Mouse (Mus musculus) monocyte, adult 5-6 weeks (primary cell): ENCODE results near the gene C8a. TPM values are rescaled to one million over a fixed set of nuclear protein-coding genes. Genes with fewer than 3 reads are reported as not detected.

ENCODE experiments used
- ATAC-seq: fragments of 153-309, 156-312 bp; replicated peaks from 2 replicates; pipeline ENCODE4 v1.8.0; 2017; ENCODE audit warnings: mild to moderate bottlenecking; ENCODE audit not compliant: low TSS enrichment, insufficient number of reproducible peaks, severe bottlenecking, poor library complexity, low FRiP score
- total RNA-seq: library from RNA; stranded (forward); fragments of 200-1000, 200-491, 200-594 nt; gene quantifications from 3 replicates; pipeline ENCODE4 v1.2.3, GENCODE M21; 2017

C8a gene
- total RNA-seq, 1 experiment from 2014 or later = not detected

DNA sequence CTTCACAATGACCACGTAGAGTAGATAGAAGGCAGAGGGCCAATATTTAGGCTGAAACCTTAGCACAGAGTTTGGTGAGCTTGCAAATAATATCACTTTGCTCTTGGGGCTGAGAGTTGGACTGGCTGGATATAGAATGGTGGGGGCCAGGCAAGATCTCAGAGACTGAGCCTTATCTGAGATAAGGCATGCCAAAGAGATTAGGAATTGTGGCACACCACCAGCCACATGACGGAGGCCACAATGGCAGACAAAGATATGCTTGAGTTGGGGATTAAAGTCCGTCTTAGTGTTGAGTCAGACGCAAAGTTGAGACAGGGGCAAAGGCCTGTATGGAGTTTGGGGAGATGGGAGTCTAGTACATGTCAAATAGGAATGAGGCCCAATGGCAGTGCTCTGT lies 84.1 kb downstream of the C8a start:
- ATAC-seq = no peak

DNA sequence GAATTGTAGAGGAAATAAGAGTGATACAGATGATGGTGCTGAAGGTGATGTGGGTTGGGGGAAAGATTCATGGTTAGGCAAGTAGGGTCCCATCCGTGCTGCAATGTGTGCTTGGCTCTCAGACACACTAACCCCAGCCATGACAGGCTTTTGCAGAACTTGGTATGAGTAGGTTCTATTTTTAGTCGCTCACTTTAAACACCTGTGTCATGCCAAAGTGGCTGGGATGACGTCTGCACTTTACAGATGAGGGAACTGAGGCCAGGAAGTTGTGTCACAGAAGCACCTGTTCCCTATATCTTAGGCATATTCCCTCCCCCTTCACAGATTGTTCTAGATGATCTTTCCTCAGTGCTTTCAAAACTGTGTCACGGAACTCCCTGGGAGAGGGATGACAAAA lies 93.9 kb downstream of the C8a start:
- ATAC-seq = no peak

DNA sequence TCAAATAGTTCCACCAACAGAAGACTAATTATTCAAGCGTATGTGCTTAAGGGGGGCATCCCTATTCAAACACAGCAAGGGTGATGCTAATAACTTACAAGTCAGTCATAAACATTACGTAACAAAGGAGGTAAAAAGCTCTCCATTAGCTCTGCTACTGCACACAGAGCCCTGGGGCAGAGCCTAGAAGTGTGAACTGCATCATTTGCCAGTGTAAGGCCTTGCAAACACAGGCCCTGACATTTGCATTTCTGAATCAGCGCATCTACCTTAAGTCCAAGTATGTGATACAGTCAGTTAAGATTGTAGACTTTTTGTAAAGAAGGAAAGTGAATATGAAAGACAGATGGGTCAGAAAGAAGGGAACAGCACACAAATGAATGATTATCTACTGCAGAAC lies 94.8 kb downstream of the C8a start:
- no peak for ATAC-seq

DNA sequence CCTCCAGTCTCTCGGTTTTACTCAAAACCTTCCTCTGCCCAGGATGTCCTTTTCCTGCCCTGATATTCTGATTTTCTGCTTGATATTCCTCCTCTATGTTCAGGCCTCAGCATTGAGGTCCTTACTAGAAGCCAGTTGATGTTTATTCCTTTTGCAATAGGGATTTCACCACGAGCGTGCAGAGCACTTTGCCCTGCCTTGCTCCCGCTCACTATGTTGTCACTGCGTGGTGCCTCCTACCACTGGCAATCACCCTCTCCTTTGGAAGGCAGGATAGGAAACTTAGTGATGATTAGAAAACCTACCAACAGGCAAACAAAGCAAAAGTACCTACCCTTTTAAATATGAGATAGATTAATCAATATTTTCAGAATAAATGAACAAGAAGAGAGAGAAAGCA lies 96.7 kb downstream of the C8a start:
- no peak for ATAC-seq

DNA sequence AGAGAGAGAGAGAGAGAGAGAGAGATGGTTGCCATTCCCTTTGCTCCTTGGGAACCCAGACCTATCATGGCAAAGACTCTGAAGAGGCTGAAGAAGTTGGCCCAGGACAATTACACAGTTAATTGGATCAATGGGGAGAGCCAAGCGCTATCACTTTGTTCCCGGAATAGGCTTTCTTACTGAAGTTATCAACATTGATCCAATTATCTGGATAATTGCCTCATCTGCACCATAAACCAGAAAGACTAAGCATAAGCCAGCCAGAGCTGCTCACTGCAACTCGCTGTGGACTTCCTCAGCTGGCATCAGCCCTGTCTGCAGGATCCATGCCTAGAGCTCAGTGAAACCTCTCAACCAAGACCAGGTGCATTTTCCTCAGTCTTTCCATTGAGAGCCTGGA lies 100.6 kb downstream of the C8a start:
- no peak for ATAC-seq

DNA sequence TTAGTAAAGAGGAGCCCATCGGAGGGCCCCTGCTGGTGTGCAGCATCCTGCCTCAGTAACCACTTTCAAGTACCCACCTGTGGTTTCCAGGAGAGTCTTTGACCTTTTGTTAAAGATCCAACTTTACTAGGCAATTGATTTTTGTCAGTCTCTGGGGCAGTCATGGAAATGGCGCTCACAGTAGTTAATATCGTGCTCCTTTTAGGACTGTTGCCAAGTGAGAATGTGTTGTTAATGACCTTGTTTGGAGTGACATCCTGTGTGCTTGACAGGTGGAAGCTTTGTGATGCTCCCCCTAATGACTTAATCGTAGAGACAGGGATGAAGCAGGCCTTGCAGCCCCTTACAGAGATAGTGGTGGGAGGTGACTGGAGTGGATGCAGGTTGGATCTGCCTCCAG lies 105.9 kb downstream of the C8a start:
- ATAC-seq = no peak

DNA sequence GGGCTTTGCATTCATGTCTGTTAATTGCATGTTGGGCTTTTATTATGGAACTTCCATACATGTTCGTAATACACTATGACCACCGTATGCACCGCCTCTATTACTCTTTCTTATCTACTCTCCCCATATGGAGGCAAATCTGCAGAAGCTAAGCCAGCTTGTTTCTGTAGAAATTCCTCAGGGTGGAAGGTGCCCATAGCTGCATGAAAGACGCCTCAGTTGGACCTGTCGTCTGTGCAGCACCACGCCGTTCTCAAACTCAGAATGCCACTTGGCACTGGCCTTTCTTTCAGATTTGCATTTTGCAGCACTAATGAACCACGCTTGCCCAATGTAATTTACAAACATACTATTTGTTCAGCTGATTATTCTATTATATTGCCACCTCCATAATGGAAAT lies 106.6 kb downstream of the C8a start:
- no peak for ATAC-seq

DNA sequence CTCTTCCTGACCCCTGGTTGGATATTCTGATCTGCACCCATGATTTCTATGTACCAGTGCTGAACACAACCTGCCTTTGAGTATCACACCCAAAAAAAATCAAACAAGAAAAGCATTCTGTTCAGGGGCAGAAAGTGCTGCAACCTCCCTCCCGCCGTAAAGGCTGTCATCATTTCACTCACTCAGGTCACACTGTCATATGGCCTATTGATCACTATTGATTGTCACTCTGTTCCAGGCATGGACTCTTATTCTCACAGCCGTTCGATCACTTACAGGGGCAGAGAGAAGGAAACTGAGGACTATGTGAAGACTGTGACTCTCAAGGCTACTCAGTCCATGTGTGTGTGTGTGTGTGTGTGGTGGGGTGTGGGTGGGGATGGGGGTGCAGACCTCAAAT lies 108.0 kb downstream of the C8a start:
- ATAC-seq = no peak

DNA sequence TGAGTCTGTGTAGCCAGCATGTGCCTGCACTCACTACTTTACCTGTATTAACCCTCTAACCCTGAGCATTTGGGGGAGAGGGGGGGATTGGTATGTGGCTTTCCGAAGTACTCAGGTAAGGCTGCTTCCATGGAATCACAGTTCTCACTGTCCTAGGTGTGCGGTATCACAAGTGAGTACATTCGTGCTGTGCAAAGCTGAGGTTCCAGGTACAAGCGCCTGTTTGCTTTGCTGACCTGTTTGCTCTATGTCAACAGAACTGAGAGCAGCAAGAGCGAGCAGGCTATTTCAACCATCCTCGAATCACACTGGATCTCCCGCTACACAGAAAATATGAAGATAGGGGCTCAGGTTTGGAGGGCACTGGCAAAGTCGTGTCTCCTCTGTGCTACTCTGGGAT lies 110.1 kb downstream of the C8a start, which contains the start of gene C8b:
C8b (plus strand) TSS at position 253 of the 400 bp plus-strand sequence.
- no peak for ATAC-seq

Other genes starting within 250 kb of the C8a start
- gene C8b, start 110.1 kb downstream of the C8a start, total RNA-seq = not detected in 3 replicates
- not detected in 3 replicates for gene Gm17662, start 19.1 kb downstream of the C8a start, total RNA-seq
- not detected in 3 replicates for gene Fyb2, start 37.1 kb upstream of the C8a start, total RNA-seq
- gene Prkaa2, start 233.5 kb upstream of the C8a start, total RNA-seq = 0.29 TPM in 1 of 3 replicates, not detected in the others